Mouse (Mus musculus): ENCODE measurements around the gene Olfr826.
"Not testable (repeated sequence)": the region's sequence is repeated elsewhere in the genome, so short reads cannot be mapped to it uniquely, and the experiment has no call there.

Gene Olfr826

DNA sequence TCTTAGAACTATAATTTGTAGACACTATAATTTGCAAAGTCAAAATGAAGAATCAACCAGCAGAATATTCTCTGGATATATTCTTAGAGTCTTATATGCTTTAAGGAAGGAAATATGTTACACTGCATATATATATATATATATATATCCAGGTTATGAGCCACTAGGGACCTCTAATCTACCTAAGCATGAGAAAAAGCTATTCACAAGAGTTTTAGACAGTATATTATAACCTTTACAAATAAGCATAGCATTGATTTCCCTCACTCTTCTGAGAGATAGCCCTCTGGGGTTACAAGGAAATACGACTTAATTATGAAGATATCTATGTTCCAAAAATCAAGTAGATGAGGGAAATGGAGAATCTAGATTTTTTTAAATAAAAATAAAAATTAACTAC lies at the start of gene Olfr826:
Gene Olfr826, minus strand, starts transcription at position 101 of the 400 bp plus-strand sequence.
- in situ Hi-C loops (cut with MboI; ENCODE audit: low sequenced_read_pairs), result no loop called here

DNA sequence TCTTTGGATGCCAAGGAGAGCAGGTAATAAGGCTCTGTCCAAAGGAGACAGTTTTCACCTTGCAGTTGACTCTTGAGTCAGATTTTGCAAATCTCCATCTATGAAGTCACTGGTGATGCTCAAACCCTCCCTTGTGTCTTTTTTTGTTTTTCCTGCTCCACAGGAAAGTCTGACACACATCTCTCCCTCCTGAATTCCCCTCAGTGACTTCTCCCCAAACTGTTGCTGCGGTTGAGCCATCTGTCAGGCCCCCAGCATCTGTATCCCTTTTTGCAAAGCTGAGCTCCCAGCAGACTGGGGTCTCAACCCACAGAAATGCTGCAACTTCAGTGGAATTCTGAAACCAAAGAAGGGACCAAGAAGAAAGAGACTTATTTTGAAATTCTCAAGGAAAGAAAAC lies 48.1 kb upstream of the Olfr826 start:
- in situ Hi-C loops (cut with MboI; ENCODE audit: low sequenced_read_pairs), result loop anchor here (5.0 kb wide), 1 partner anchor 65 kb away; no protein-coding TSS in a partner anchor

DNA sequence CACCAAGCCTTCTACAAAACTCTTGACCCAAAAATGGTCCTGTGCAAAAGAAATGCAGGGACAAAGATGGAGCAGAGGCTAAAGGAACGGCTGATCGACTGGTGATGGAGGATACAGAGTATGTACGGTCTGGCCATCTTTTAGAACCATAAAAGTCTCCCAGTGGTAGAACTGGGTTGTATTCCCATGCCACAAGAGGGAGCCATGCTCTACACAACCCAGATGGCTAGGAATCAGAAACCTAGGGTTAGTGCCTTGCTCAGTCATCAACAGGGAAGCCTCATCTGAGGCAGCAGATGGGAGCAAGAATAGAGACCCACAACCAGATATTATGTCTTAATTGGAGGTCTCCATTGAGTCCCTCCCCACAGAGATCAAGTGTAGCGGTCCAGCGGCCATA lies 45.6 kb upstream of the Olfr826 start:
- in situ Hi-C loops (cut with MboI; ENCODE audit: low sequenced_read_pairs), result no loop called here

- in situ Hi-C loops (cut with MboI; ENCODE audit: low sequenced_read_pairs), result no loop called here
These were observed 44.3 kb upstream of the Olfr826 start for GRCm38 (mm10) chr10:130228246-130228645.

DNA sequence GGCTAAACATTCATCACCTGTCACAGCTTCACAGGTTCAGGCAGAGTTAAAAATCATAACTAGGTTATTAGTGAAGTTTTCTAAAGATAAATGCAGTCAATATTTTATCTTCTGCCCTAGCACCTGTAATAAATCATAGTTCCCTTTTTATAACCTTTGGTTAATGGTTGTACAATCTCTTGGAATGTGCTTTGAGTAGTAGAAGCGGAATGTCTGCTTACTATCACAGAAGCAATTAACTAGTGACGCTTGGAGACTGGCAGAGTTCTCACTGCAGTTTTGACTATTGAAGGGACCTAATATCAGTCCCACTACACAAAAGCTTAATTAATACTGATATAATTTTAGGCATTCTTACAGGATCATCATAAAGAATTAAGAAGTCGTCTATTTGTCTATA lies 41.0 kb upstream of the Olfr826 start:
- in situ Hi-C loops (cut with MboI; ENCODE audit: low sequenced_read_pairs), result no loop called here

DNA sequence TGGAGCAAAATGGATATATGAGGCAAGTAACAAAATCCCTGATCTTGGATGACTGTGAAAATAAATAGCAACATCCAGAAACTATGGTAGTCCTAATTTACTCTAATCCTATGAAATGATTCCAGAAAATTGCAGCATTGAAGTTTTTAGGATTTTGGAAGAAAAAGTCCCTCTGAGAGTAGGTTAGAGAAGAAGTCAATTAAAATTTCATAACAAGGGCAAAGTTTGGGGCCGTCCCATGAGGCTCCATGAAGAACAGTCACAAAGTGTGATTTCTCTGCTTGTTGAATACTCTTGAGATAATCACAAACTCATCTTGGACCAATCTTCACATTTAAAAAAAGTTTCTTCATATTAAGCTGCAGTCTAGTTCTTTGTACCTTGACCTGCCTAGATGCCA lies 30.3 kb upstream of the Olfr826 start, which contains the start of gene Olfr827:
Gene Olfr827, minus strand, starts transcription at position 101 of the 400 bp plus-strand sequence.
- in situ Hi-C loops (cut with MboI; ENCODE audit: low sequenced_read_pairs), result no loop called here

DNA sequence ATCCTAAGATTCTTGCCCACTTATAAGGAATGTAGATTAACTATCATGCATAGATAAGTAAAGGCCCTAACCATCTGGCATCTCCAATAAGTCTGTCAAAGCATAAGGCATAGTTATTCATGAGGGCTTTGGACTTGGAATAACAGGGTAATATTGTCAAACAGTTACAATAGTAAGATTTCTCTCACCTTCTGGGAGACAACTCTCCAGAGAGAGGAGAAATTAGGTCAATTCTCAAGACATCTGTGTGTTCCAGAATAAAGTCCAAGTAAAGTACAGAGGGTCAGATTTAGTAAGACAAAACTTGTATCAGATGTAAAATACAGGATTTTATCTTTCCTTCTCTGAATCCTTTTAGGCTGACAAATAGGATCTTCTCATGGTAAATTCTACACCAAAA lies 17.3 kb downstream of the Olfr826 start, which contains the start of gene Olfr825:
Gene Olfr825, minus strand, starts transcription at position 101 of the 400 bp plus-strand sequence.
- in situ Hi-C loops (cut with MboI; ENCODE audit: low sequenced_read_pairs), result no loop called here

DNA sequence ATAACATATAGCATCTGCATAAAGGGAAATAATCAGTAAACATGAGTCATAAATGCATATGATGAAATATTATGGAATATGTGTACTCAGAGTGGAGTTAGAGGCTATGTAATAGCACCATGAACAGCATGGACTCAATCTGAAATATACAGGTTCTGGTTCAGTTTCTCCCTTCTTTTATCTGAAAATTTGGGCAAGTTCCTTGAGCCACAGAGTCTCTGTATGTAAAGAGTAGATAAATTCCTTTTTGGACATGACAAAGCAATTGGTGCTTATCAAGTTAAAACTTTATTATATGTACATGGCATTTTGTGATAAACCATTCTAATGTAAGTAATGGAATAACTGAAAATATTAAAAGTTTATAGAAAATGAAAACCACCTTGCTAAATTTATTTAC lies 18.8 kb downstream of the Olfr826 start:
- in situ Hi-C loops (cut with MboI; ENCODE audit: low sequenced_read_pairs), result no loop called here

DNA sequence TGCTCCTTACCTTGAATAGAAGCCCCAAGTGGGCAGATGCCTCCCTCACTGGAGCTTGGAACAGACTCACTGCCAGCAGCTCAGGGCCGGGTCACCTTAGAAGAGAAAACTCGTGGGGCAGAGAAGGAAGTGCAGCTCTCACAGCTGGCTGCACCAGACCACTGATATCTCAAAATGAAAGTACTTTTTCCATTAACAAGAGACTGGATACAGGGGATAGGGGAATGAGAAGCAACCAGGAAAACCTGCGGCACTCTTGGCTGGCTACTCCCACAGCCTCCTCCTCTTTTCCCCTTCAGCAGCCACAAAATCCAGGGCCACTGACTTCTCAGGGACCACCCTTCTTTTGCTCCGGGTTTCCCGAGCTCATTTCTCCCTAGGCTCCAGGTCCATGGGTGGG lies 39.9 kb downstream of the Olfr826 start:
- in situ Hi-C loops (cut with MboI; ENCODE audit: low sequenced_read_pairs), result no loop called here

DNA sequence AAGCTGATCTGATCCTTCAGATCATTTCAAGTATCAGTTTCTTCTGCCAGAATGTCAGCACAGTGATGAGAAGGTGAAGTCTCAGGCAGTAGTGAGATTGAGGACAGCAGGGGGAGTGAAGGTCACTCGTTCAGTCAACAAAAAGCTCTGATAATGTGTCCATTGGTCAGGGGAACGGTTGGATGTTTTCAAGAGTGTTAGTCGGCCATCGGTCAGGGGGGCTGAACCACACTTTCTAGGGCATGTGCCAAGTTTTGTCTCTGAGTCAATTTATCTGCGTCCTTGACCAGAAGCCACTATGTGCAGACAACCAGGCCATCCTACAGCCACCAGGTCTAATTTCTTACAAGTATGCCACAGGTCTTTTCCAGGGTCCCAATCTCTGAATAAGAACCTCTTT lies 41.5 kb downstream of the Olfr826 start:
- in situ Hi-C loops (cut with MboI; ENCODE audit: low sequenced_read_pairs), result not testable (repeated sequence)

DNA sequence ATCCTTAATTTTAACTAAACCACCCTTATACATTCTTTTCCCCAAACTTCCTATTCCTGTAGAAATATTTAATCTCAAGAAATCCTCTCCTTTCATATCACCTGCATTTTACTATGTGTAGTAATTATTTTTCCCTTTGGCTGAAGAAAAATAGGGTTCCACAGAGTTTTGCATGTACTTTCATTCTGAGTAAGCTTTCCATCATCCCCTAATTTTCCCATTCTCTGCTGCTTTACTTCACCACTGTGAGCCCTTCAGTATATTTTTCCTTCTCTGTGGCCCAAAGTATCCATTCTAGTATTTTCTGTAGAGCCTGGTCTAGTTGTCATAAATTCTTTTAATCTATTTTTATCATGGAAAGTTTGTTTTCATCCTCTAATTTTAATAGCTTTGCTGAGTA lies 49.2 kb downstream of the Olfr826 start:
- in situ Hi-C loops (cut with MboI; ENCODE audit: low sequenced_read_pairs), result no loop called here

DNA sequence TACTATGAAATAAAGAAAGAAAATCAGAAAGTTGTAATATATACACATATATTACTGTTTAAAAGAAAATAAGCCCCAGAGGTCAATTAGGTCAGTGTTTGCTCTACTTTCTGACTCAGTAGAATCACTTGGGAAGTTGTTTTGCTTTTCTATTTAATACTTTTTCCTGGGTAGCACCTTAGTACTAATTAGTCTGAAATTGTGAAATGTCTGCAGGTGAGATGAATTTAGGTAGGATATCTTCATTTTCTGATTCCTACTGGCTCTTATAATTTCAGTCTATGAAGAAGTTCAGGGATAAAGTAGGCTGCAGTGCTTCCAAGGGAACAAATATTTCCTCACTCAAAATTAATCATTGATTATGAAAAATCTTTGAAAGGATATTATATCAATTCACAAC lies 54.1 kb downstream of the Olfr826 start, which contains the start of gene Olfr824:
Gene Olfr824, minus strand, starts transcription at position 101 of the 400 bp plus-strand sequence.
- in situ Hi-C loops (cut with MboI; ENCODE audit: low sequenced_read_pairs), result not testable (repeated sequence)

Measured in CH12F3 (cell line).